Mouse (Mus musculus): ENCODE results near the gene Cd22. TPM values are rescaled to one million over a fixed set of nuclear protein-coding genes. Genes with fewer than 3 reads are reported as not detected.

Gene Cd22
- polyA plus RNA-seq, 1 experiment from 2014 or later, result 0.35 TPM

GRCm38 (mm10) chr7:30887568-30888188 is 7.5 kb upstream of the Cd22 start:
- H3K27ac ChIP-seq (ENCODE audit: low read length), result no peak overlapping the region
- H3K27me3 ChIP-seq (ENCODE audit: control insufficient read depth, insufficient read depth, low read length), result no peaks in the 10 kb centered on the region
- no peak overlapping the region for H3K4me2 ChIP-seq (replicated peaks; ENCODE audit: low read depth, low read length)
- no peak overlapping the region for H3K4me3 ChIP-seq (ENCODE audit: low read depth, low read length)
- H3K4me1 ChIP-seq (ENCODE audit: control insufficient read depth, insufficient read depth, low read length), result no peaks in the 10 kb centered on the region
- no peak overlapping the region for H3K9ac ChIP-seq (replicated peaks; ENCODE audit: low read depth, low read length)
- ATAC-seq (ENCODE audit: insufficient number of reproducible peaks, insufficient read depth, low FRiP score, low read depth), result no peak
- no peaks in the 10 kb centered on the region for H3K9me3 ChIP-seq (ENCODE audit: control insufficient read depth, low read depth, low read length)
- H3K36me3 ChIP-seq (ENCODE audit: control insufficient read depth, insufficient read depth, low read length), result no peaks in the 10 kb centered on the region
- 81% methylated on average over 14 of the region's 14 CpGs for WGBS

- ATAC-seq (ENCODE audit: insufficient number of reproducible peaks, insufficient read depth, low FRiP score, low read depth), result no peak
- 84% methylated on average over 4 of the region's 4 CpGs for WGBS
- no peaks in the 10 kb centered on the region for H3K4me1 ChIP-seq (ENCODE audit: control insufficient read depth, insufficient read depth, low read length)
- no peak overlapping the region for H3K27ac ChIP-seq (ENCODE audit: low read length)
- H3K4me2 ChIP-seq (replicated peaks; ENCODE audit: low read depth, low read length), result no peak overlapping the region
- H3K4me3 ChIP-seq (ENCODE audit: low read depth, low read length), result no peak overlapping the region
- no peak overlapping the region for H3K9ac ChIP-seq (replicated peaks; ENCODE audit: low read depth, low read length)
- H3K27me3 ChIP-seq (ENCODE audit: control insufficient read depth, insufficient read depth, low read length), result no peaks in the 10 kb centered on the region
- no peaks in the 10 kb centered on the region for H3K9me3 ChIP-seq (ENCODE audit: control insufficient read depth, low read depth, low read length)
- no peaks in the 10 kb centered on the region for H3K36me3 ChIP-seq (ENCODE audit: control insufficient read depth, insufficient read depth, low read length)
These were observed 6.7 kb upstream of the Cd22 start for GRCm38 (mm10) chr7:30886852-30887251.

- Histone ChIP-seq H3K36me3 (ENCODE audit: control insufficient read depth, insufficient read depth, low read length) (no peaks in the 10 kb centered on the region), H3K4me1 (ENCODE audit: control insufficient read depth, insufficient read depth, low read length) (no peaks in the 10 kb centered on the region), H3K4me2 (replicated peaks; ENCODE audit: low read depth, low read length) (no peak overlapping the region), H3K27ac (ENCODE audit: low read length) (no peak overlapping the region), H3K9me3 (ENCODE audit: control insufficient read depth, low read depth, low read length) (no peaks in the 10 kb centered on the region), H3K4me3 (ENCODE audit: low read depth, low read length) (no peak overlapping the region), H3K27me3 (ENCODE audit: control insufficient read depth, insufficient read depth, low read length) (no peaks in the 10 kb centered on the region), H3K9ac (replicated peaks; ENCODE audit: low read depth, low read length) (no peak overlapping the region)
- ATAC-seq (ENCODE audit: insufficient number of reproducible peaks, insufficient read depth, low FRiP score, low read depth), result no peak
These were observed 3.9 kb upstream of the Cd22 start for GRCm38 (mm10) chr7:30884047-30884446.

GRCm38 (mm10) chr7:30881367-30881766 is 1.2 kb upstream of the Cd22 start:
- no peaks in the 10 kb centered on the region for H3K27me3 ChIP-seq (ENCODE audit: control insufficient read depth, insufficient read depth, low read length)
- WGBS, result 65% methylated on average over 3 of the region's 3 CpGs
- no peaks in the 10 kb centered on the region for H3K36me3 ChIP-seq (ENCODE audit: control insufficient read depth, insufficient read depth, low read length)
- H3K4me1 ChIP-seq (ENCODE audit: control insufficient read depth, insufficient read depth, low read length), result no peaks in the 10 kb centered on the region
- no peak overlapping the region for H3K4me3 ChIP-seq (ENCODE audit: low read depth, low read length)
- no peak overlapping the region for H3K4me2 ChIP-seq (replicated peaks; ENCODE audit: low read depth, low read length)
- H3K27ac ChIP-seq (ENCODE audit: low read length), result no peak overlapping the region
- no peak for ATAC-seq (ENCODE audit: insufficient number of reproducible peaks, insufficient read depth, low FRiP score, low read depth)
- no peaks in the 10 kb centered on the region for H3K9me3 ChIP-seq (ENCODE audit: control insufficient read depth, low read depth, low read length)
- no peak overlapping the region for H3K9ac ChIP-seq (replicated peaks; ENCODE audit: low read depth, low read length)

- no peaks in the 10 kb centered on the region for H3K27me3 ChIP-seq (ENCODE audit: control insufficient read depth, insufficient read depth, low read length)
- H3K9me3 ChIP-seq (ENCODE audit: control insufficient read depth, low read depth, low read length), result no peaks in the 10 kb centered on the region
- no peaks in the 10 kb centered on the region for H3K4me1 ChIP-seq (ENCODE audit: control insufficient read depth, insufficient read depth, low read length)
- no peaks in the 10 kb centered on the region for H3K36me3 ChIP-seq (ENCODE audit: control insufficient read depth, insufficient read depth, low read length)
- no peak overlapping the region for H3K9ac ChIP-seq (replicated peaks; ENCODE audit: low read depth, low read length)
- ATAC-seq (ENCODE audit: insufficient number of reproducible peaks, insufficient read depth, low FRiP score, low read depth), result no peak
- H3K4me3 ChIP-seq (ENCODE audit: low read depth, low read length), result no peak overlapping the region
- no peak overlapping the region for H3K4me2 ChIP-seq (replicated peaks; ENCODE audit: low read depth, low read length)
- no peak overlapping the region for H3K27ac ChIP-seq (ENCODE audit: low read length)
- 77% methylated on average over 6 of the region's 6 CpGs for WGBS
These were observed 1.2 kb downstream of the Cd22 start for GRCm38 (mm10) chr7:30878950-30879349.

- no peaks in the 10 kb centered on the region for H3K4me1 ChIP-seq (ENCODE audit: control insufficient read depth, insufficient read depth, low read length)
- WGBS, result 22% methylated on average over 15 of the region's 15 CpGs
- H3K27ac ChIP-seq (ENCODE audit: low read length), result no peak overlapping the region
- no peak overlapping the region for H3K4me3 ChIP-seq (ENCODE audit: low read depth, low read length)
- H3K36me3 ChIP-seq (ENCODE audit: control insufficient read depth, insufficient read depth, low read length), result no peaks in the 10 kb centered on the region
- no peak for ATAC-seq (ENCODE audit: insufficient number of reproducible peaks, insufficient read depth, low FRiP score, low read depth)
- H3K9me3 ChIP-seq (ENCODE audit: control insufficient read depth, low read depth, low read length), result no peaks in the 10 kb centered on the region
- H3K27me3 ChIP-seq (ENCODE audit: control insufficient read depth, insufficient read depth, low read length), result no peaks in the 10 kb centered on the region
- no peak overlapping the region for H3K9ac ChIP-seq (replicated peaks; ENCODE audit: low read depth, low read length)
- H3K4me2 ChIP-seq (replicated peaks; ENCODE audit: low read depth, low read length), result 0 out of 2 replicates have a peak overlapping the region, but pooled peaks have one; percentile 22
These were observed 7.1 kb downstream of the Cd22 start for GRCm38 (mm10) chr7:30873083-30873482.

GRCm38 (mm10) chr7:30863386-30863785 is 16.8 kb downstream of the Cd22 start:
- Histone ChIP-seq H3K9me3 (ENCODE audit: control insufficient read depth, low read depth, low read length) (no peaks in the 10 kb centered on the region), H3K36me3 (ENCODE audit: control insufficient read depth, insufficient read depth, low read length) (no peaks in the 10 kb centered on the region), H3K4me3 (ENCODE audit: low read depth, low read length) (no peak overlapping the region), H3K27me3 (ENCODE audit: control insufficient read depth, insufficient read depth, low read length) (no peaks in the 10 kb centered on the region), H3K9ac (replicated peaks; ENCODE audit: low read depth, low read length) (no peak overlapping the region), H3K4me1 (ENCODE audit: control insufficient read depth, insufficient read depth, low read length) (no peaks in the 10 kb centered on the region), H3K4me2 (replicated peaks; ENCODE audit: low read depth, low read length) (no peak overlapping the region), H3K27ac (ENCODE audit: low read length) (no peak overlapping the region)
- no peak for ATAC-seq (ENCODE audit: insufficient number of reproducible peaks, insufficient read depth, low FRiP score, low read depth)
- WGBS, result 78% methylated on average over 8 of the region's 8 CpGs

GRCm38 (mm10) chr7:30861464-30861863 is 18.7 kb downstream of the Cd22 start, which contains the start of gene Ffar1:
TSS of gene Ffar1 (minus strand) at chr7:30861564.
- H3K36me3 ChIP-seq (ENCODE audit: control insufficient read depth, insufficient read depth, low read length), result no peaks in the 10 kb centered on the region
- H3K27ac ChIP-seq (ENCODE audit: low read length), result no peak within 1 kb of the TSS
- 86% methylated on average over 12 of the region's 12 CpGs for WGBS
- H3K27me3 ChIP-seq (ENCODE audit: control insufficient read depth, insufficient read depth, low read length), result no peaks in the 10 kb centered on the region
- no peak for ATAC-seq (ENCODE audit: insufficient number of reproducible peaks, insufficient read depth, low FRiP score, low read depth)
- H3K4me1 ChIP-seq (ENCODE audit: control insufficient read depth, insufficient read depth, low read length), result no peaks in the 10 kb centered on the region
- H3K9me3 ChIP-seq (ENCODE audit: control insufficient read depth, low read depth, low read length), result no peaks in the 10 kb centered on the region
- no peak within 1 kb of the TSS for H3K4me2 ChIP-seq (replicated peaks; ENCODE audit: low read depth, low read length)
- no peak within 1 kb of the TSS for H3K9ac ChIP-seq (replicated peaks; ENCODE audit: low read depth, low read length)
- H3K4me3 ChIP-seq (ENCODE audit: low read depth, low read length), result no peak within 1 kb of the TSS

Measured in stomach, embryonic 14.5 days (tissue).